Mouse (Mus musculus) limb, embryonic 13.5 days (tissue): ENCODE data around the gene Olfr699. TPM values are rescaled to one million over a fixed set of nuclear protein-coding genes. Genes with fewer than 3 reads are reported as not detected.
"Not testable (repeated sequence)": the region's sequence is repeated elsewhere in the genome, so short reads cannot be mapped to it uniquely, and the experiment has no call there.

ENCODE experiments used
- ATAC-seq: fragments of 200-750 bp; cut with Nextera tagmentation; 2 replicates; pipeline ENCODE4 v1.8.0; 2017; ENCODE audit warnings: low read depth, moderate number of reproducible peaks, moderate TSS enrichment; ENCODE audit not compliant: low FRiP score
- H3K27ac ChIP-seq: fragments of 300-500 bp; sonication (generic); 2 replicates; pipeline ENCODE4 v1.5.1; 2015; ENCODE audit warnings: inconsistent platforms, mild to moderate bottlenecking, moderate library complexity
- H3K27me3 ChIP-seq: fragments of 300-500 bp; sonication (generic); 2 replicates; pipeline ENCODE4 v1.6.1; 2015; ENCODE audit warnings: mild to moderate bottlenecking, inconsistent platforms
- H3K36me3 ChIP-seq: fragments of 300-500 bp; sonication (generic); 2 replicates; pipeline ENCODE4 v1.6.1; 2015; ENCODE audit warnings: inconsistent platforms, mild to moderate bottlenecking, moderate library complexity
- H3K4me1 ChIP-seq: fragments of 300-500 bp; sonication (generic); 2 replicates; pipeline ENCODE4 v1.6.1; 2015; ENCODE audit warnings: inconsistent platforms
- H3K4me2 ChIP-seq: fragments of 300-500 bp; sonication (generic); replicated peaks from 2 replicates; pipeline ENCODE4 v1.6.1; 2015; ENCODE audit warnings: inconsistent platforms, mild to moderate bottlenecking, moderate library complexity
- H3K4me3 ChIP-seq: fragments of 300-500 bp; sonication (generic); 2 replicates; pipeline ENCODE4 v1.5.1; 2015; ENCODE audit warnings: moderate library complexity, mild to moderate bottlenecking, inconsistent platforms
- H3K9ac ChIP-seq: fragments of 300-500 bp; sonication (generic); 2 replicates; pipeline ENCODE4 v1.6.1; 2015; ENCODE audit warnings: mild to moderate bottlenecking, inconsistent platforms
- H3K9me3 ChIP-seq: fragments of 300-500 bp; sonication (generic); 2 replicates; pipeline ENCODE4 v1.6.1; 2016; ENCODE audit warnings: inconsistent platforms
- WGBS: fragments of 180-500 bp; shearing (Covaris S2); methylation state at CpG from one replicate; pipeline ENCODE4 v1.1.7; 2015; 5-methylcytosine and 5-hydroxymethylcytosine counted together
- polyA plus RNA-seq: library from polyadenylated mRNA; unstranded; fragments of >200 nt; fragmentation: Nextera tagmentation; extraction: Ambion mirVana; gene quantifications from 2 replicates; pipeline ENCODE4 v1.2.1, GENCODE M21; 2015

The Olfr699 gene
- not detected in 2 replicates for polyA plus RNA-seq

- no peak for ATAC-seq
Observed at GRCm38 (mm10) chr7:106793098-106793497, at the start of gene Olfr699. Gene Olfr699 (minus strand): TSS chr7:106793198.

GRCm38 (mm10) chr7:106833793-106834192 lies 40.8 kb upstream of the Olfr699 start, which contains the start of gene Olfr702:
Gene Olfr702 (minus strand): TSS chr7:106833893.
- no peaks in the 10 kb centered on the region for H3K4me1 ChIP-seq
- H3K9me3 ChIP-seq = no peaks in the 10 kb centered on the region
- no peak for ATAC-seq
- no peak within 1 kb of the TSS for H3K27ac ChIP-seq
- no peaks in the 10 kb centered on the region for H3K36me3 ChIP-seq
- H3K27me3 ChIP-seq = no peaks in the 10 kb centered on the region
- no peak within 1 kb of the TSS for H3K9ac ChIP-seq
- no peak within 1 kb of the TSS for H3K4me3 ChIP-seq
- no peak within 1 kb of the TSS for H3K4me2 ChIP-seq

More at GRCm38 (mm10) chr7:106793098-106793497, at the start of gene Olfr699:
- H3K27ac ChIP-seq = no peak within 1 kb of the TSS
- H3K27me3 ChIP-seq = no peaks in the 10 kb centered on the region
- H3K4me1 ChIP-seq = no peaks in the 10 kb centered on the region
- H3K4me3 ChIP-seq = no peak within 1 kb of the TSS
- H3K4me2 ChIP-seq = no peak within 1 kb of the TSS
- H3K9me3 ChIP-seq = no peaks in the 10 kb centered on the region
- WGBS = 75% methylated on average over 1 of the region's 1 CpGs
- H3K9ac ChIP-seq = no peak within 1 kb of the TSS
- no peaks in the 10 kb centered on the region for H3K36me3 ChIP-seq

- ATAC-seq = no peak
- Histone ChIP-seq H3K4me3 (no peak overlapping the region), H3K27me3 (no peaks in the 10 kb centered on the region), H3K4me2 (no peak overlapping the region), H3K9ac (no peak overlapping the region), H3K4me1 (no peaks in the 10 kb centered on the region), H3K27ac (no peak overlapping the region), H3K9me3 (no peaks in the 10 kb centered on the region), H3K36me3 (no peaks in the 10 kb centered on the region)
Observed at GRCm38 (mm10) chr7:106818414-106818813, 25.4 kb upstream of the Olfr699 start.

GRCm38 (mm10) chr7:106815775-106816174 lies 22.8 kb upstream of the Olfr699 start:
- Histone ChIP-seq H3K4me1 (no peaks in the 10 kb centered on the region), H3K27ac (no peak overlapping the region), H3K4me3 (no peak overlapping the region), H3K4me2 (no peak overlapping the region), H3K9me3 (no peaks in the 10 kb centered on the region), H3K9ac (no peak overlapping the region), H3K36me3 (no peaks in the 10 kb centered on the region), H3K27me3 (no peaks in the 10 kb centered on the region)
- WGBS = 45% methylated on average over 2 of the region's 2 CpGs
- no peak for ATAC-seq

- no peaks in the 10 kb centered on the region for H3K9me3 ChIP-seq
- no peaks in the 10 kb centered on the region for H3K27me3 ChIP-seq
- WGBS = 79% methylated on average over 2 of the region's 2 CpGs
- H3K27ac ChIP-seq = no peak within 1 kb of the TSS
- H3K9ac ChIP-seq = no peak within 1 kb of the TSS
- no peaks in the 10 kb centered on the region for H3K4me1 ChIP-seq
- no peak within 1 kb of the TSS for H3K4me2 ChIP-seq
- no peak within 1 kb of the TSS for H3K4me3 ChIP-seq
- ATAC-seq = no peak
- H3K36me3 ChIP-seq = no peaks in the 10 kb centered on the region
Observed at GRCm38 (mm10) chr7:106813829-106814228, 20.8 kb upstream of the Olfr699 start, which contains the start of gene Olfr701. Gene Olfr701 (plus strand): TSS chr7:106814129.

GRCm38 (mm10) chr7:106808734-106809133 lies 15.7 kb upstream of the Olfr699 start, which contains the start of gene Olfr700:
Gene Olfr700 (minus strand): TSS chr7:106808834.
- Histone ChIP-seq H3K4me3 (no peak within 1 kb of the TSS), H3K27ac (no peak within 1 kb of the TSS), H3K9ac (no peak within 1 kb of the TSS), H3K4me1 (no peaks in the 10 kb centered on the region), H3K36me3 (no peaks in the 10 kb centered on the region), H3K4me2 (no peak within 1 kb of the TSS), H3K9me3 (no peaks in the 10 kb centered on the region), H3K27me3 (no peaks in the 10 kb centered on the region)
- ATAC-seq = no peak
- WGBS = 85% methylated on average over 1 of the region's 1 CpGs

- no peaks in the 10 kb centered on the region for H3K4me1 ChIP-seq
- no peak overlapping the region for H3K27ac ChIP-seq
- H3K27me3 ChIP-seq = no peaks in the 10 kb centered on the region
- H3K9me3 ChIP-seq = no peaks in the 10 kb centered on the region
- H3K4me2 ChIP-seq = no peak overlapping the region
- no peak overlapping the region for H3K9ac ChIP-seq
- no peak overlapping the region for H3K4me3 ChIP-seq
- no peak for ATAC-seq
- H3K36me3 ChIP-seq = no peaks in the 10 kb centered on the region
Observed at GRCm38 (mm10) chr7:106788330-106788729, 4.7 kb downstream of the Olfr699 start.

GRCm38 (mm10) chr7:106761008-106761407 lies 32.0 kb downstream of the Olfr699 start:
- H3K4me3 ChIP-seq, H3K9ac ChIP-seq, ATAC-seq, H3K4me1 ChIP-seq, H3K27ac ChIP-seq, H3K36me3 ChIP-seq, H3K27me3 ChIP-seq, H3K9me3 ChIP-seq, H3K4me2 ChIP-seq: not testable (repeated sequence)
- whole genome bisulfite sequencing = 87% methylated on average over 2 of the region's 2 CpGs

- Histone ChIP-seq H3K4me1 (no peaks in the 10 kb centered on the region), H3K4me2 (no peak overlapping the region), H3K4me3 (no peak overlapping the region), H3K9me3 (peaks cover 4% of the 10 kb centered on the region; the same call in 1 of the 2 replicates), H3K27me3 (no peaks in the 10 kb centered on the region), H3K27ac (no peak overlapping the region), H3K9ac (no peak overlapping the region), H3K36me3 (no peaks in the 10 kb centered on the region)
- 90% methylated on average over 2 of the region's 2 CpGs for WGBS
- no peak for ATAC-seq
Observed at GRCm38 (mm10) chr7:106758800-106759199, 34.2 kb downstream of the Olfr699 start.

GRCm38 (mm10) chr7:106755297-106755696 lies 37.7 kb downstream of the Olfr699 start, which contains the start of gene Olfr698:
Gene Olfr698 (minus strand): TSS chr7:106755397.
- H3K9me3 ChIP-seq = no peaks in the 10 kb centered on the region
- no peaks in the 10 kb centered on the region for H3K27me3 ChIP-seq
- no peak within 1 kb of the TSS for H3K4me2 ChIP-seq
- no peak for ATAC-seq
- no peak within 1 kb of the TSS for H3K9ac ChIP-seq
- H3K4me1 ChIP-seq = no peaks in the 10 kb centered on the region
- no peaks in the 10 kb centered on the region for H3K36me3 ChIP-seq
- H3K4me3 ChIP-seq = no peak within 1 kb of the TSS
- H3K27ac ChIP-seq = no peak within 1 kb of the TSS

- no peak for ATAC-seq
Observed at GRCm38 (mm10) chr7:106745811-106746210, 47.2 kb downstream of the Olfr699 start.

GRCm38 (mm10) chr7:106742343-106742742 lies 50.7 kb downstream of the Olfr699 start, which contains the start of gene Olfr697:
Gene Olfr697 (minus strand): TSS chr7:106742443.
- Histone ChIP-seq H3K9ac (no peak within 1 kb of the TSS), H3K9me3 (no peaks in the 10 kb centered on the region), H3K4me2 (no peak within 1 kb of the TSS), H3K27me3 (no peaks in the 10 kb centered on the region), H3K27ac (no peak within 1 kb of the TSS), H3K4me3 (no peak within 1 kb of the TSS), H3K36me3 (no peaks in the 10 kb centered on the region), H3K4me1 (no peaks in the 10 kb centered on the region)
- ATAC-seq = no peak
- 73% methylated on average over 1 of the region's 1 CpGs for WGBS

More at GRCm38 (mm10) chr7:106745811-106746210, 47.2 kb downstream of the Olfr699 start:
- no peak overlapping the region for H3K4me3 ChIP-seq
- WGBS = 85% methylated on average over 5 of the region's 5 CpGs
- no peak overlapping the region for H3K27ac ChIP-seq
- H3K27me3 ChIP-seq = no peaks in the 10 kb centered on the region
- no peak overlapping the region for H3K9ac ChIP-seq
- H3K4me1 ChIP-seq = no peaks in the 10 kb centered on the region
- no peak overlapping the region for H3K4me2 ChIP-seq
- no peaks in the 10 kb centered on the region for H3K9me3 ChIP-seq
- H3K36me3 ChIP-seq = no peaks in the 10 kb centered on the region
